Mouse (Mus musculus) brown adipose tissue, adult 24 weeks (tissue): ENCODE data around the gene Kctd13. TPM values are rescaled to one million over a fixed set of nuclear protein-coding genes. Genes with fewer than 3 reads are reported as not detected.
"Not testable (repeated sequence)": the region's sequence is repeated elsewhere in the genome, so short reads cannot be mapped to it uniquely, and the experiment has no call there.

Experiments used
- H3K27ac ChIP-seq: fragments of 200-500 bp; replicated peaks from 2 replicates; pipeline ENCODE4 v1.5.1; 2012; ENCODE audit warnings: low read depth, mild to moderate bottlenecking, low read length
- H3K4me1 ChIP-seq: fragments of 200-500 bp; 2 replicates; pipeline ENCODE4 v1.6.1; 2012; ENCODE audit warnings: low read length, mixed read lengths; ENCODE audit not compliant: control insufficient read depth, insufficient read depth, insufficient read length
- H3K4me3 ChIP-seq: fragments of 200-500 bp; 2 replicates; pipeline ENCODE4 v1.5.1; 2012; ENCODE audit warnings: low read depth, mild to moderate bottlenecking, low read length, moderate library complexity; ENCODE audit not compliant: insufficient read depth
- polyA plus RNA-seq: library from polyadenylated mRNA; stranded (reverse); fragments of >200 nt; gene quantifications from 2 replicates; pipeline ENCODE4 v1.2.4, GENCODE M21; 2012; ENCODE audit not compliant: missing spikeins, insufficient read depth, insufficient read length

The Kctd13 gene
- 8.8 and 10.9 TPM in 2 replicates for polyA plus RNA-seq

DNA sequence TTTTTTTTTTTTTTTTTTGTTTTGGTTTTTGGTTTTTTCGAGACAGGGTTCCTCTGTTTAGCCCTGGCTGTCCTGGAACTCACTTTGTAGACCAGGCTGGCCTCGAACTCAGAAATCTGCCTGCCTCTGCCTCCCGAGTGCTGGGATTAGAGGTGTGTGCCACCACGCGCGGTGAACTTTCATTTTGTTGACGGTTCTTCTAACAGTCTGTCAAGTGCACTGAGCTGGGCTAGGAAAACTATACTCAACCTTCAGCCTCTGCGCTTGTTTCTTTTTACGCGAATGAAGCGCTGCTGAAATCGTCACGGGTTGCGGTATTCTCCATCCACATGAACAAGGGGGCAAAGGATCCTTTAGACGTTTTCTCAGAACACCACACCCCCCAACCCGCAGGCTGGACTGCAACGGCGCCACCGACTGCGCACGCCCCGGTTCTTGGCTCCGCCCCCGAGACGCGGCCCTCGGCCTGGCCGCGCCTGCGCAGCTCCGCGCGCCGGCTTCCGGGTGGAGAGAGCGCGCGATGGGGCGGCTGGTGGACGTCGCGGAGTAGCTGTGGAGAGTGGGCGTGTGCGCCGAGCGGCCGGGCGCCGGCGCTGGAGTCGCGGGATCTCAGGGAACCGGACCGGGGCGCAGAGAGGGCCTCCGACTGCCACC lies at the start of gene Kctd13:
Kctd13 (plus strand) TSS at position 496 of the 654 bp plus-strand sequence.
- 0 out of 2 replicates have a peak within 1 kb of the TSS, but pooled peaks have one; percentile 30 for H3K27ac ChIP-seq
- no peaks in the 10 kb centered on the region for H3K4me1 ChIP-seq
- H3K4me3 ChIP-seq, result peak within 1 kb of the TSS; percentile 75

DNA sequence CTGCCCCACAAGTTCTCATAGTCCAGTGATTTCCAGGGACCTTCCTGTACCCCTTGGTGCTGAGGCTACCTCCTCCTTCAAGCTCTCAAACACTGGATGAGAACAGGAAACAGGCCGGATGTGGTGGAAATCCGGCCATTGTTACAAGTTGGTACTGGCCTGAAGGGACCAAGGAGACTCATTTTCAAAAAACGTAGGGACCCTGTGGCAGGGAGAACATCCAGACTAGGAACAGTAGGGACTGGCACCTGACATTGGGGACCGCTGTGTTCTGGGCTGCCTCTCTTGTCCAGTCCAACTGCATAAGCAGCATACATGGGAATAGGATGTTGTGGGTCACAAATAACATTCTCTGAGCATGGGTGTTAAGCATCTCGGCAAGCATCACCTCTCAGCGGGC lies 47.6 kb upstream of the Kctd13 start:
- H3K4me1 ChIP-seq, result peaks cover 5% of the 10 kb centered on the region; the same call in 1 of the 2 replicates
- H3K4me3 ChIP-seq, result peak overlapping the region; percentile 76
- peak overlapping the region; percentile 94 for H3K27ac ChIP-seq

DNA sequence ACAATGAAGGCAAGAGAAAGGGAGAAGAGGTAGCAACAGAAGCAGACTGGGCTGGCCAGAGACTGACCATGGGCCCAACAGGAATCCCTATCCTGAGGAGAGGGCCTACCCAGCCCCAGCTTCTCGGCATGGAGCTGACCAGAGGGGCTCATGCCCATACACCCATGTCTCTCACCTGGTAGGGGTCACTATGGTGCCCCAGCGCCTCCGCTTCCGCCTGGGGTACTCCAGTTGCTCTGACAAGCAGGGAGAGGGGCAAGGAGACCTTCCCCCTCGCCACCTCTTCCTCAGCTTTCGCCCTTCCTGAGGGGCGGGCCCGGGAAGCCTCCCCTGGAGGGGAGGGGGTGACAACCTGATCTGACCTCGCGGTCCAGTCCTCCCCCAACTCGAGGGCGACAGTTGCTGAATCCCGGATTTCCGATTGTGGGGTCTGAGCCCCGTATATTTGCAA lies 44.9 kb upstream of the Kctd13 start:
- H3K4me1 ChIP-seq, result peaks cover 6% of the 10 kb centered on the region; the same call in 1 of the 2 replicates
- peak overlapping the region; percentile 94 for H3K27ac ChIP-seq
- H3K4me3 ChIP-seq, result peak overlapping the region; percentile 76

DNA sequence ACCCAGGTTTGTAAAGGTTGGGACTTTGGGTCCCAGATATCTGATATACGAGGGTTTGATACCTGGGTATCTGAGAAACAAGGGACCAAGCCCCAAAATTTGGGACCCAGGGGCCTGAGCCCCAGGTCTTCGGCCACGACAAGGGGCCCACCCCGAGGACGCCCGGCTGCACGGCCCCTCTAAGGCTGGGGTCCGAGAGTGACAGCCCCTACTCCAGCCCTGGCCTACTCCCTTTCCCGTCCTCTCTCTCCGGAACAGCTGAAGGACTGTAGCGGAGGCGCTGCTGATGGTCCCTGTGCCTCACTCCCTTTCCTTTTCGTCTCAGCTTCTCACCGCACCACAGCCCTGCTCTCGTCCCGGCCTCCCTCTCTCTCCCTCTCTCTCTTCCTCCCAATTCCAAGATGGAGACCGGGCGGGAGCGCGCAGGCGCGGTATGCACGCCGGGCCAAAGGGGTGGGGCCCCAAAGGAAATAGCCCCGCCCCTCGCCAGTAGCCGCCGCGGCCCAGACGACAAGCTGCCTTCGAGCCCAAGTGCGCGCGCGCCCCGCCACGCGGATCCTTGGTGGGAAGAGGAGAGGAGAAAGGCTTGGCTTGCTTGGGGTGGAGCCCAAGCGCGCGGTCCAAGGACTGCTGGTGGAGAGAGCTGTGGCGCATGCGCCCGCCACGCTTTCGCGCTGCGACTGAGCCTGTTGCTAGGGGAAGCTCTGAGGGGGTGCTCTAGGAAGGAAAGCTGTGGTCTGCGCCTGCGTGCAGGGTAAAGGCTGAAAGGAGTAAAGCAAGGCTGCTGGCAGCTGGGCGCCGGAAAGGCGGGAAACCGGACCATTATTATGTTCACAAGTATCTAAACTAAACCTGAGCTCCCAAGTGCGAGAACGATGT lies 44.2 kb upstream of the Kctd13 start, which contains the start of gene Taok2:
Taok2 (minus strand) TSS at position 418 of the 879 bp plus-strand sequence.
- H3K27ac ChIP-seq, result peak within 1 kb of the TSS; percentile 94
- H3K4me3 ChIP-seq, result peak within 1 kb of the TSS; percentile 76
- H3K4me1 ChIP-seq, result peaks cover 7% of the 10 kb centered on the region; the same call in 1 of the 2 replicates

DNA sequence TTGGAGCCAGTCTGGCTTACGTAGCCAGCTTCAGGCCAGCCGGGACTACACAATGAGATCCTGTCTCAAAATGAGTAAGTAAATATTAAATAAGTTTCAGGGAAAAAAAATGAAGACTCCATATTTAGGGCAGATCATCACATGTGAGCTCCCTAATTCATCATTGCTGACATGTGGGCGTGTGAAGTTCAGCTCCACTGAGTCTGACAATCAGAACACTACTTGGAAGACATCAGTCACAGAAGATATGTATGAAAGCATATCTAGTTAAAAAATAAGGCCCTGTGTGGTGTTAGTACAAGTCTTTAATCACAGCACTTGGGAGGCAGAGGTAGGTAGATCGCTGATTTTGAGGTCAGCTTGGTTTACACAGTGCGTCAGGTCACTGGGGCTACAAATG lies 41.4 kb upstream of the Kctd13 start:
- Histone ChIP-seq H3K27ac (no peak overlapping the region), H3K4me3 (no peak overlapping the region), H3K4me1 (peaks cover 4% of the 10 kb centered on the region; the same call in 1 of the 2 replicates)

DNA sequence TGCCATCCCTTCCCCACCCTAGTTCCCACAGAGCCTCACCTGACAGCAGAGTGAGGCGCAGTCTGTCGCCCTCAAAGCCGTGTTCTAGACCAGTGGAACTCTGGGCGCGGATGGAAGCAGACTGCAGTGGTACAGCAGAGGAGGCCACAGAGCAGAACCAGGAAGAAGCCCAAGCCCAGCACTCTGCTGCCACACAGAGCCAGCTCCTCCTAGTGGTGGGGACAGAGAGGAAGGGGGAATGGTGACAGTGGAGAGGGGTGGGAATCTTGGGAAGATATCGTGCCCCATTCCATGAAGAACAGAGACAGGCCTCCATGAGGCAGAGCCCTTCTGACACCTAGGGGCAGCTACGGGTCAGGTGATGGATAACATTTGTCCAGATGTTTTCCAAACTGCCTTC lies 39.8 kb upstream of the Kctd13 start:
- Histone ChIP-seq H3K4me3 (peak overlapping the region; percentile 40; the same call in 1 of the 2 replicates), H3K4me1 (0 out of 2 replicates have a peak, but pooled peaks cover 2% of the 10 kb centered on the region), H3K27ac (peak overlapping the region; percentile 74)

DNA sequence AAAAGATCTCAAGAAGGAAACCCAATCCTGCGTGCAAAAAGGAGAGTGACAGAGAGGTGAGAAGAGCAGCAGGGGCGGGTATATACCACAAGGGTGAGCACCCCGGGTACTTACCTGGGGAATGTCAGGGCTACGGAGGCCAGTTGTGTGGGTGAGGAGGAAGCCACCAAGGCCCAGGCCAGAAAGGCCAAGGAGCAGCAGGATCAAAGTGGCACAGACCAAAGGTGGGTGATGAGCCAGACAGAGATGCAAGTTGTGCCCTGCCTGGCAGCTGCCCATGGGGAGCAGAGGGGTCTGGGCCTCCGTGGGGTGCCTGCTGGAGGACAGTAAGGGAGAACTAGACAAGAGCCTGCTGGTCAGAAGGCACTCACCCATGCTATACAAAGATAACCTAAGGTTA lies 31.8 kb upstream of the Kctd13 start:
- Histone ChIP-seq H3K4me1 (peaks cover 10% of the 10 kb centered on the region), H3K4me3 (peak overlapping the region; percentile 75), H3K27ac (peak overlapping the region; percentile 88)

DNA sequence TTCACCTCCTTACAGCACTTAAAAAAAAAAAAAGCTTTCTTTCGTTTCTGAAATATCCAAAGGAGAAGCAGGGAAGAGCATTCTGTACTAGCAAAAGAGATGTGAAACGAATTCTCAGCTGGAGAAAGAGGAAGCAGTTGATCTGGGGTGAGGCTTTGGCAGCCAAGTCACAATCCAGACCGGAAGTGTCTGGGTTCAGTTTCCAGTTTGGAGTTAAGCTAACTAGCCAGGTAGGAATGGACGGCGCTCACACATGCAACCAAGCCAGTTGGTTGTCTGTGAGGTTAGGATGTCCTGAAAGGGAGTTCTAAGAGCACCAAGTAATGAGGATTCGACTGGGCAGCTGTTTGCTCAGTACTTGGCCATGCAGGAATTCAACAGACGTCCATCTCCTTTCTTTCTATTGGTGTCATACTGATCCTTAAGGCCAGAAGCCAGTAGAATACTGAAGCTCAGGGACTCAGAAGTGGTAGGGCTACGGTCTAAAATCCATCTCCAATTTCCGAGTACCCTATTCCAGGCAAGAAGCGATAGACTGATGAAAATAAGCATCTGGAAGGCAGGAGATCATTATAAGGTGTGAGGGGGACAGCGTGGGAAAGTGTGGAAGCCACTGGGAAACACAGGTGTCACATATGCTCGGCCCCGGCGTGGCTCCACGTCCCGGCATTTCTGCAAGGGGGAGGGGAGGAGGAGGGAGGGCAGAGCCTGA lies 31.1 kb upstream of the Kctd13 start:
- H3K27ac ChIP-seq, result peak overlapping the region; percentile 88
- peak overlapping the region; percentile 75 for H3K4me3 ChIP-seq
- H3K4me1 ChIP-seq, result peaks cover 10% of the 10 kb centered on the region

DNA sequence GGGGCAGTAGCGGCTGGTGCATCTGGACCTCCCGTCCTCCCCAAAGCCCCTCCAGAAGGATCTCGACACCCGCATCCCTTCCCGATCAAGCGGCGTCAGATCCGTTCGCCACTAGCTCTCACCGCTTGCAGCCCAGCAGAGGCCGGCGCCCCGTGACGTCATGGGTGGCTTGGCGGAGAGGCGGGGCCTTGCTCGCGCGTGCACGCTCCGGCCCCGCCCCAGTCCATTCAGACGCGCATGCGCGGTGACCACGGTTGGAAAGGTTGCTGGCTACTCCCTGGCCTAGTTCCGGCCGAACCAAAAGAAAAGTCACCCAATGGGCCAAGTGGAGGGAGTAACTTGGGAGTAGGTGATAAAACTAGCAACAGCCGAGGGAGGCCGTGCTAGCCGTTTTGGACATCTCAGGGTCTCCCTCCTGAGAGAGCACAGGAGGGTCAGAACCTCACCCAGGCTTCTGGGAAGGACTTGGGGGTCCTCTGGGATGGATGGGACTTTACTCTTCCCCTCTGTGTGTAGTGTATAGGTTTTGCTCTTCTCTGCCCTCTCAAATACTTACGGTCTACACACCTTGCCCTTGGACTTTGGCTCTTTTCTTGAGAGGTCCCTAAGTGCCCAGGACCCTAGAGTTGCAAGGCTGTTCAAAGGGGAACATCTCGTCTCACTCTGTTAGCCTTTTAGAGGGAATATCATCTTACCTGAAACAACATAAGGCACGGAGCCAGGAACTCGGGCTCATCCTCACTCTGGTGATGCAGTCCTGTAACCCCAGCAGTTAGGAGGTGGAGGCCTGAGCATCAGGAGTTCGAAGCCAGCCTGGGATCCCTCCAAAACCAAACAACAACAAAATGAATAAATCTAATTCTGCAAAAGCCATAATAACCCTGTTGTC lies 30.3 kb upstream of the Kctd13 start:
- H3K27ac ChIP-seq, result peak overlapping the region; percentile 88
- peaks cover 10% of the 10 kb centered on the region for H3K4me1 ChIP-seq
- H3K4me3 ChIP-seq, result peak overlapping the region; percentile 75

DNA sequence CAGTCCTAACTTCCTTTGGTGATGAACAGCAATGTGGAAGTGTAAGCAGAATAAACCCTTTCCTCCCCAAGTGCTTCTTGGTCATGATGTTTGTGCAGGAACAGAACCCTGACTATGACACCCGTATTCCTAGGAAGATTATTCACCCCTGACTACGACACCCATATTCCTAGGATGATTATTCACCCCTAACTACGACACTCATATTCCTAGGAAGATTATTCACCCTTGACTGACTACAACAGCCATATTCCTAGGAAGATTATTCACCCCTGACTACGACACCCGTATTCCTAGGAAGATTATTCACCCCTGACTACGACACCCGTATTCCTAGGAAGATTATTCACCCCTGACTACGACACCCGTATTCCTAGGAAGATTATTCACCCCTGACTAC lies 28.9 kb upstream of the Kctd13 start:
- H3K27ac ChIP-seq, H3K4me3 ChIP-seq: not testable (repeated sequence)
- peaks cover 10% of the 10 kb centered on the region for H3K4me1 ChIP-seq

DNA sequence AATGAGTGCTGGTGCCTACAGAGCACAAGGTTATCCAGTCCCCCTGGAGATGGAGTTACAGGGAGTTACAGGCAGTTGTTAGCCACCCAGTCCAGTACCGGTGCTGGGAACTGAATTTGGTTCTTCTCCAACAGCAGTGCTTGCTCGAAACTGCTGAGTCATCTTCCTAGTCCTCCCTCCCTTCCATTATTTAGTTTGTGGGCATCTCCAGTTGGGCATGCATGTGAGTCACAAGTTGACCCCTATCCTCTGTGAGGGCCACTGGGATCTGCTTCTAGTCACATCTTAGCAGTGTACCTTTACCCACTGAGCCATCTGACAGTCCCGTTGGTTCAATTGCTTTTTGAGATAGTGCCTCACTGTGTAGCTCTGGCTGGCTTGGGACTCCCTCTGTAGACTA lies 23.1 kb upstream of the Kctd13 start:
- no peak overlapping the region for H3K27ac ChIP-seq
- H3K4me1 ChIP-seq, result no peaks in the 10 kb centered on the region
- H3K4me3 ChIP-seq, result no peak overlapping the region

DNA sequence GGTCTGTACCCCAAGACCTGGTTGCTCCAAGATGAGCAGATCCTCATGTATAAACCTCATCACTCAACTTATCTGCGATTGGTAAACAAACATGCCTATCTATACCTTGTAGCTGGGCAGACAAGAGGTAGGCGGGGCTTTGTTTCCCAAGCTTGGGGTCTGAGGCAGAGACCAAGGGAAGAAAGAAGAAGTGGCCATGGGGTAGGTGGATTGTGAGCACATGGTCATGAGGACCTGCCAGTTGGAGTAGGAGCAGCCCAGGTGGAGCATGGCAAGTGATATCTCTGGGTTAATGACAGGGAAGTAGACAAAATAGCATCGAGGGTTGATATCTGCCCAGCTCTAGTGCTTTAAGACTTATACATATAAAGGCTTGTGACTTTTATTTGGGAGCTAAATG lies 13.8 kb upstream of the Kctd13 start:
- H3K4me3 ChIP-seq, result no peak overlapping the region
- H3K27ac ChIP-seq, result no peak overlapping the region
- no peaks in the 10 kb centered on the region for H3K4me1 ChIP-seq

DNA sequence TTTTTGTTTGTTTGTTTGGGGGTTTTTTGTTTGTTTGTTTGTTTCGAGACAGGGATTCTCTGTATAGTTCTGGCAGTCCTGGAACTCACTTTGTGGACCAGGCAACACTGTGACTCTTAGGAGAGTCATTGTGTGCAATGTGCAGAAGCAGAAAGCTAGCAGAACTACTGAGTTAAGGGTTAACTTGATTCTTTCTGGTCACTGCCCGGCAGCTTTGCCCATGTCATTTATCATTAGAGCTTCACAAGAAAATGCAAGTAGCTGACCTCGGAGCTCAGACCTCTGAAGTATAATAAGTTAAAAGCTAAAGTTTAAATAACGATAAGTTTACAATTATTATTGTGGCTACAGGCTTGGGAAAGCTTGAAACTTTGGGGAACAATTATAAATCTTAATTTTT lies 10.3 kb upstream of the Kctd13 start:
- H3K4me1 ChIP-seq, H3K4me3 ChIP-seq, H3K27ac ChIP-seq: not testable (repeated sequence)

DNA sequence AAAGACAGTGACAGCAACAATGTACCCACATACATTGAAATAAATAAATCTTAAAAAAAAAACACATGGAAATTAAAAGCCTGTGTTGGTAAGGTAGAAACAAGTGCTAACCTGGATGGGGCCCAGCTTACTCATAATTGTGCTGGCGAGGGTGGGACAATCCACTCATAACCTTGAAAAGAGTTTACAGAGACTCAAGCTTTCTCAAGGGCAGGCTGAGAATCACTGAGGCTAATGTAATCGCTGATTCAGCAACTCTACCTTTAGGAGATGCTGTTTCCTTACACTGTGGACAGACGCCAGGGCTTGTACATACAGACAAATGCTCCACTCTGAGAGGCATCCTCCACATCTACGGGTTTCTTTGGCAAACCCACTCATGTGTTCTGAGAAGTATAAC lies 8.7 kb upstream of the Kctd13 start:
- Histone ChIP-seq H3K4me3 (no peak overlapping the region), H3K4me1 (no peaks in the 10 kb centered on the region), H3K27ac (no peak overlapping the region)
